Mouse (Mus musculus) v-Abl transformed pro-B cells (cell line): ENCODE data around the gene Naa35.

ENCODE experiments used
- in situ Hi-C, 2 experiments: fragments of 400-800 bp; cut with MboI; formaldehyde crosslinking; loops; one replicate each; pipeline ENCODE4 v1.15.1; 2025; ENCODE audit not compliant: unreplicated experiment in 2 of 2

Gene Naa35

GRCm38 (mm10) chr13:59667763-59668162 lies 82.7 kb downstream of the Naa35 start:
- in situ Hi-C loops, result no loop called here

- in situ Hi-C loops, result no loop called here
Measured at GRCm38 (mm10) chr13:59668501-59669093, 83.5 kb downstream of the Naa35 start.

- in situ Hi-C loops, result no loop called here
Measured at GRCm38 (mm10) chr13:59669946-59670345, 84.9 kb downstream of the Naa35 start.

- in situ Hi-C loops, result no loop called here
Measured at GRCm38 (mm10) chr13:59671521-59671920, 86.5 kb downstream of the Naa35 start.

- in situ Hi-C loops, result no loop called here
Measured at GRCm38 (mm10) chr13:59672248-59672647, 87.2 kb downstream of the Naa35 start.

- in situ Hi-C loops, result no loop called here
Measured at GRCm38 (mm10) chr13:59673597-59673996, 88.5 kb downstream of the Naa35 start.

- in situ Hi-C loops, result no loop called here
Measured at GRCm38 (mm10) chr13:59674215-59674614, 89.2 kb downstream of the Naa35 start.

- in situ Hi-C loops, result no loop called here
Measured at GRCm38 (mm10) chr13:59674761-59675150, 89.7 kb downstream of the Naa35 start.

- in situ Hi-C loops, result no loop called here
Measured at GRCm38 (mm10) chr13:59675151-59676011, 90.3 kb downstream of the Naa35 start, which contains the start of gene Golm1. Gene Golm1 (minus strand): TSS chr13:59675811.

GRCm38 (mm10) chr13:59676316-59677229 lies 91.5 kb downstream of the Naa35 start:
- in situ Hi-C loops, result no loop called here

GRCm38 (mm10) chr13:59679306-59679705 lies 94.2 kb downstream of the Naa35 start:
- in situ Hi-C loops, result no loop called here

- in situ Hi-C loops, result no loop called here
Measured at GRCm38 (mm10) chr13:59679908-59680307, 94.8 kb downstream of the Naa35 start.

GRCm38 (mm10) chr13:59682629-59683028 lies 97.6 kb downstream of the Naa35 start:
- in situ Hi-C loops, result no loop called here

- in situ Hi-C loops, result no loop called here
Measured at GRCm38 (mm10) chr13:59685236-59685635, 100.2 kb downstream of the Naa35 start.
